Mouse (Mus musculus) embryonic fibroblast, embryonic 13.5 days (primary cell): ENCODE results near the gene Magi2.

Source experiments
- CTCF ChIP-seq: IDR thresholded peaks from 2 replicates; pipeline ENCODE4 v1.5.1; 2011; ENCODE audit warnings: mild to moderate bottlenecking, control low read depth, low read length, moderate library complexity, borderline replicate concordance; ENCODE audit not compliant: insufficient read depth
- POLR2A ChIP-seq: IDR thresholded peaks from 2 replicates; pipeline ENCODE4 v1.6.1; 2011; ENCODE audit warnings: low read depth, mild to moderate bottlenecking, control low read depth, low read length, moderate library complexity

GRCm38 (mm10) chr5:20213299-20213698 lies 986.5 kb downstream of the Magi2 start:
- no peak for TF ChIP-seq POLR2A
- no peak for TF ChIP-seq CTCF
